In the genomic region with DNA sequence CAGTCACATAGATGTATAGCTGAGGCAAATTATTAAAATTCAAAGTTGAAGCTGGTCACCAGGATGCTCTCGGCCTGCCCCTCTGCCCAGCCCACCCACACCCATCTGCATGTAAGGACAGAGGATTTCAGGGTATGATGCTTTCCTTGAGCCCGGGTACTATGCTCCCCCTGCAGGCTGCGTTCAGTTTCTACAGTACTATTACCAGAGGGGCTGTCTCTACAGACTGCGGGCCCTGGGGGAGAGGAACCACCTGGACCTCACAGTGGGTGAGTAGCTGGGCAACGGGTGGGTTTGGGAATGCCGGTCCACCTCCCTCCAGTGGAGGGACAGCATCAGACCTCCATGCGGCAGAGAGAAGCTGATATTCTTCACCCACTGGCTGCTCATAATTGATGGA, we compare ENCODE assay signal across 9 mouse cellular contexts. TPM values are rescaled to one million over a fixed set of nuclear protein-coding genes. Genes with fewer than 3 reads are reported as not detected.
A peak's percentile ranks its signal among the peaks of the same experiment; 100 is the strongest.
DNase-seq lines count a peak whose midpoint lies in the region; ATAC-seq and TF ChIP-seq lines count a peak whose summit lies in the region.
"Had no signal": no experiment of that assay in that cellular context is flagged by ENCODE, and none has a peak within 500 bp of the region (broad histone marks: within the 10 kb centered on the region; RNA-seq: fewer than 3 reads in every experiment).

No protein-coding gene starts in this region.

- intact Hi-C loops in heart, postnatal 14 days (cut with DNase I) = loop anchor here (2.0 kb wide), 1 partner anchor 50 kb away; no protein-coding TSS in a partner anchor

- H3K4me3 ChIP-seq in heart, embryonic 11.5 days (ENCODE audit: low read depth, low read length) = no peak overlapping the region
- no peak overlapping the region for H3K4me3 ChIP-seq in forebrain, postnatal 0 days (ENCODE audit: low read depth, low read length)
- H3K4me3 ChIP-seq: midbrain, embryonic 12.5 days had no signal

- no peak overlapping the region for H3K27ac ChIP-seq in heart, embryonic 11.5 days (ENCODE audit: low read depth, low read length)
- no peak overlapping the region for H3K27ac ChIP-seq in forebrain, postnatal 0 days (ENCODE audit: low read depth, low read length)
- H3K27ac ChIP-seq: midbrain, embryonic 12.5 days had no signal

- 38% methylated on average over 7 of the region's 7 CpGs for WGBS in heart, embryonic 11.5 days (ENCODE audit: insufficient replicate concordance)
- 38% methylated on average over 7 of the region's 7 CpGs for WGBS in forebrain, postnatal 0 days

- H3K4me2 ChIP-seq in heart, embryonic 11.5 days = no peak overlapping the region
- no peak overlapping the region for H3K4me2 ChIP-seq in forebrain, postnatal 0 days (ENCODE audit: low read depth)
- H3K4me2 ChIP-seq: midbrain, embryonic 12.5 days had no signal

- DNase-seq in heart, postnatal 14 days = peak; percentile 50 to 55
- peak; percentile 58 for DNase-seq in right cerebral cortex, postnatal 4 days
- DNase-seq in right cerebral cortex, postnatal 36 days (ENCODE audit: low spot score in 2 of 2) = no peak
- peak; percentile 52 for DNase-seq in forebrain, postnatal 0 days
- peak; percentile 75 for DNase-seq in testis, postnatal 10 days (ENCODE audit: low spot score)
- no peak for DNase-seq in spleen, adult 12 weeks (ENCODE audit: low spot score)
- DNase-seq in frontal cortex, postnatal 10 days (ENCODE audit: low spot score in 2 of 2) = no peak

- H3K27me3 ChIP-seq in heart, embryonic 11.5 days (ENCODE audit: control insufficient read depth, insufficient read depth, low read length) = no peaks in the 10 kb centered on the region
- no peaks in the 10 kb centered on the region for H3K27me3 ChIP-seq in forebrain, postnatal 0 days (ENCODE audit: insufficient read depth, low read length)
- H3K27me3 ChIP-seq: midbrain, embryonic 12.5 days had no signal

- H3K4me1 ChIP-seq in heart, embryonic 11.5 days (ENCODE audit: control insufficient read depth, insufficient read depth, low read length) = no peaks in the 10 kb centered on the region
- H3K4me1 ChIP-seq in forebrain, postnatal 0 days (ENCODE audit: insufficient read depth) = no peaks in the 10 kb centered on the region

- H3K36me3 ChIP-seq in heart, embryonic 11.5 days (ENCODE audit: control insufficient read depth, insufficient read depth, low read length) = no peaks in the 10 kb centered on the region; the same call in 1 of the 2 replicates
- peaks cover 11% of the 10 kb centered on the region for H3K36me3 ChIP-seq in forebrain, postnatal 0 days (ENCODE audit: insufficient read depth)
- H3K36me3 ChIP-seq: midbrain, embryonic 12.5 days had no signal

- no peak for ATAC-seq in heart, embryonic 11.5 days (replicated peaks; ENCODE audit: insufficient number of reproducible peaks, low FRiP score, low TSS enrichment)
- peak; percentile 69; the same call in 1 of the 2 replicates for ATAC-seq in forebrain, postnatal 0 days

- peak; percentile 68 for TF ChIP-seq CTCF in forebrain, postnatal 0 days (IDR thresholded peaks at IDR 0.05; ENCODE audit: low read depth)

- H3K9ac ChIP-seq in heart, embryonic 11.5 days (ENCODE audit: low read depth, low read length) = no peak overlapping the region
- no peak overlapping the region for H3K9ac ChIP-seq in forebrain, postnatal 0 days
- H3K9ac ChIP-seq: midbrain, embryonic 12.5 days had no signal

- no peaks in the 10 kb centered on the region for H3K9me3 ChIP-seq in heart, embryonic 11.5 days (replicated peaks; ENCODE audit: control insufficient read depth, low read length)
- H3K9me3 ChIP-seq in forebrain, postnatal 0 days (ENCODE audit: low read length) = no peaks in the 10 kb centered on the region
- H3K9me3 ChIP-seq: midbrain, embryonic 12.5 days had no signal

RNA-seq across cellular contexts. Expression of gene Rhof, which starts 17.6 kb away (rescaled TPM):
- under 1 TPM; 0.48 to 0.61 TPM for total RNA-seq in heart, postnatal 14 days (2021)
- polyA plus RNA-seq in heart, embryonic 11.5 days (2014; fragmentation: Nextera tagmentation; extraction: Ambion mirVana) = 1.4 and 1.7 TPM in 2 replicates
- 25.3 and 27.0 TPM in 2 replicates for total RNA-seq in forebrain, postnatal 0 days (2014; rRNA removed)
- 36.9 and 38.7 TPM in 2 replicates for polyA plus RNA-seq in forebrain, postnatal 0 days (2015; fragmentation: Nextera tagmentation; extraction: Ambion mirVana)

RNA-seq across cellular contexts. Expression of gene Setd1b, which starts 27.1 kb away (rescaled TPM):
- 10 to 100 TPM; 18.1 to 21.3 TPM for total RNA-seq in heart, postnatal 14 days (2021)
- polyA plus RNA-seq in heart, embryonic 11.5 days (2014; fragmentation: Nextera tagmentation; extraction: Ambion mirVana) = 6.4 and 8.0 TPM in 2 replicates
- 3.9 and 5.6 TPM in 2 replicates for total RNA-seq in forebrain, postnatal 0 days (2014; rRNA removed)
- 5.1 and 7.6 TPM in 2 replicates for polyA plus RNA-seq in forebrain, postnatal 0 days (2015; fragmentation: Nextera tagmentation; extraction: Ambion mirVana)

RNA-seq across cellular contexts. Expression of gene Tmem120b, which starts 46.7 kb away (rescaled TPM):
- 10 to 100 TPM; 10.6 to 12.1 TPM for total RNA-seq in heart, postnatal 14 days (2021)
- polyA plus RNA-seq in heart, embryonic 11.5 days (2014; fragmentation: Nextera tagmentation; extraction: Ambion mirVana) = 9.6 and 11.4 TPM in 2 replicates
- total RNA-seq in forebrain, postnatal 0 days (2014; rRNA removed) = 18.0 and 18.1 TPM in 2 replicates
- 21.2 and 22.2 TPM in 2 replicates for polyA plus RNA-seq in forebrain, postnatal 0 days (2015; fragmentation: Nextera tagmentation; extraction: Ambion mirVana)

RNA-seq across cellular contexts. Expression of gene Psmd9, which starts 54.3 kb away (rescaled TPM):
- 10 to 100 TPM; 17.8 to 18.0 TPM for total RNA-seq in heart, postnatal 14 days (2021)
- polyA plus RNA-seq in heart, embryonic 11.5 days (2014; fragmentation: Nextera tagmentation; extraction: Ambion mirVana) = 59.5 and 66.7 TPM in 2 replicates
- 37.4 and 39.5 TPM in 2 replicates for total RNA-seq in forebrain, postnatal 0 days (2014; rRNA removed)
- polyA plus RNA-seq in forebrain, postnatal 0 days (2015; fragmentation: Nextera tagmentation; extraction: Ambion mirVana) = 72.3 and 79.4 TPM in 2 replicates

Comparison
In these comparisons a context has a peak if more than half of its experiments do, and no peak if none do; other contexts are left out.
1. DNase-seq: peak in heart, postnatal 14 days (2 of 2), right cerebral cortex, postnatal 4 days (single experiment), forebrain, postnatal 0 days (single experiment) and testis, postnatal 10 days (single experiment); none in right cerebral cortex, postnatal 36 days (0 of 2), spleen, adult 12 weeks (single experiment) and frontal cortex, postnatal 10 days (0 of 2).
2. RNA of gene Rhof, which starts 17.6 kb away (total RNA-seq): 25.3 to 27.0 TPM in forebrain, postnatal 0 days; 0.48 to 0.61 TPM in heart, postnatal 14 days; every median in the first group is over 10 times any median in the second.